Mouse (Mus musculus) limb, embryonic 11.5 days (tissue): Measurements from ENCODE around the gene Cbarp. TPM values are rescaled to one million over a fixed set of nuclear protein-coding genes. Genes with fewer than 3 reads are reported as not detected.

ENCODE experiments used
- ATAC-seq: fragments of 200-750 bp; cut with Nextera tagmentation; 2 replicates; pipeline ENCODE4 v1.8.0; 2017; ENCODE audit warnings: low read depth; ENCODE audit not compliant: insufficient number of reproducible peaks, low FRiP score, low TSS enrichment
- DNase-seq: peaks from one replicate; pipeline ENCODE4 v3.0.0-alpha.2; 2015; ENCODE audit warnings: low spot score
- H3K27ac ChIP-seq: fragments of 300-500 bp; sonication (generic); replicated peaks from 2 replicates; pipeline ENCODE4 v1.5.1; 2014; ENCODE audit warnings: low read depth, mild to moderate bottlenecking, low read length
- H3K27me3 ChIP-seq: fragments of 300-500 bp; sonication (generic); 2 replicates; pipeline ENCODE4 v1.6.1; 2014; ENCODE audit warnings: mild to moderate bottlenecking, low read length, mixed read lengths; ENCODE audit not compliant: control insufficient read depth, insufficient read depth
- H3K36me3 ChIP-seq: fragments of 300-500 bp; sonication (generic); 2 replicates; pipeline ENCODE4 v1.6.1; 2014; ENCODE audit warnings: mild to moderate bottlenecking, low read length, moderate library complexity, mixed read lengths; ENCODE audit not compliant: control insufficient read depth, insufficient read depth
- H3K4me1 ChIP-seq: fragments of 300-500 bp; sonication (generic); 2 replicates; pipeline ENCODE4 v1.6.1; 2014; ENCODE audit warnings: low read length, mixed read lengths; ENCODE audit not compliant: control insufficient read depth, insufficient read depth
- H3K4me2 ChIP-seq: fragments of 300-500 bp; sonication (generic); 2 replicates; pipeline ENCODE4 v1.6.1; 2014; ENCODE audit warnings: low read depth, mild to moderate bottlenecking, moderate library complexity; ENCODE audit not compliant: severe bottlenecking
- H3K4me3 ChIP-seq: fragments of 300-500 bp; sonication (generic); 2 replicates; pipeline ENCODE4 v1.5.1; 2014; ENCODE audit warnings: low read depth, low read length
- H3K9ac ChIP-seq: fragments of 300-500 bp; sonication (generic); 2 replicates; pipeline ENCODE4 v1.6.1; 2014; ENCODE audit warnings: mild to moderate bottlenecking, low read length
- H3K9me3 ChIP-seq: fragments of 300-500 bp; sonication (generic); 2 replicates; pipeline ENCODE4 v1.6.1; 2016; ENCODE audit warnings: low read length; ENCODE audit not compliant: control insufficient read depth
- WGBS: fragments of 180-500 bp; shearing (Covaris S2); extraction: QIAGEN DNeasy Blood & Tissue Kit; methylation state at CpG from one replicate; pipeline ENCODE4 v1.1.7; 2014; 5-methylcytosine and 5-hydroxymethylcytosine counted together
- polyA plus RNA-seq: library from polyadenylated mRNA; unstranded; fragments of >200 nt; fragmentation: Nextera tagmentation; extraction: Ambion mirVana; gene quantifications from 2 replicates; pipeline ENCODE4 v1.2.1, GENCODE M21; 2014

Cbarp gene
- polyA plus RNA-seq, 1 experiment from 2014 or later: 6.5 TPM

- H3K9me3 ChIP-seq: no peaks in the 10 kb centered on the region
- ATAC-seq (no peak), DNase-seq (no peak)
- 68% methylated on average over 6 of the region's 6 CpGs for WGBS
- H3K4me3 ChIP-seq: no peak overlapping the region
- no peaks in the 10 kb centered on the region for H3K27me3 ChIP-seq
- H3K4me2 ChIP-seq: no peak overlapping the region
- H3K4me1 ChIP-seq: no peaks in the 10 kb centered on the region
- H3K27ac ChIP-seq: no peak overlapping the region
- H3K9ac ChIP-seq: no peak overlapping the region
- H3K36me3 ChIP-seq: no peaks in the 10 kb centered on the region
Measured at GRCm38 (mm10) chr10:80107678-80108077, 33.0 kb downstream of the Cbarp start.

GRCm38 (mm10) chr10:80105926-80106325 lies 34.7 kb downstream of the Cbarp start:
- DNase-seq (no peak), ATAC-seq (no peak)
- Histone ChIP-seq H3K4me1 (peaks cover 5% of the 10 kb centered on the region), H3K27me3 (no peaks in the 10 kb centered on the region), H3K27ac (no peak overlapping the region), H3K4me3 (no peak overlapping the region), H3K9me3 (no peaks in the 10 kb centered on the region), H3K9ac (no peak overlapping the region; the same call in 1 of the 2 replicates), H3K4me2 (no peak overlapping the region), H3K36me3 (no peaks in the 10 kb centered on the region)
- 71% methylated on average over 5 of the region's 5 CpGs for WGBS

- ATAC-seq: no peak
- no peak for DNase-seq
- H3K4me3 ChIP-seq: no peak within 1 kb of the TSS
- peaks cover 5% of the 10 kb centered on the region for H3K4me1 ChIP-seq
- 60% methylated on average over 5 of the region's 5 CpGs for WGBS
- no peak within 1 kb of the TSS; the same call in 1 of the 2 replicates for H3K9ac ChIP-seq
- no peaks in the 10 kb centered on the region for H3K27me3 ChIP-seq
- H3K36me3 ChIP-seq: no peaks in the 10 kb centered on the region
- no peak within 1 kb of the TSS for H3K4me2 ChIP-seq
- H3K9me3 ChIP-seq: no peaks in the 10 kb centered on the region
- no peak within 1 kb of the TSS for H3K27ac ChIP-seq
Measured at GRCm38 (mm10) chr10:80105460-80105859, 35.2 kb downstream of the Cbarp start, which contains the start of gene Sbno2. Gene Sbno2 (minus strand): TSS chr10:80105571.

- H3K4me2 ChIP-seq: no peak overlapping the region
- no peak overlapping the region; the same call in 1 of the 2 replicates for H3K9ac ChIP-seq
- ATAC-seq: no peak
- WGBS: 71% methylated on average over 3 of the region's 3 CpGs
- no peak overlapping the region for H3K27ac ChIP-seq
- no peaks in the 10 kb centered on the region for H3K9me3 ChIP-seq
- H3K4me3 ChIP-seq: no peak overlapping the region
- no peaks in the 10 kb centered on the region for H3K27me3 ChIP-seq
- H3K36me3 ChIP-seq: no peaks in the 10 kb centered on the region
- peaks cover 5% of the 10 kb centered on the region for H3K4me1 ChIP-seq
- DNase-seq: no peak
Measured at GRCm38 (mm10) chr10:80104181-80104580, 36.5 kb downstream of the Cbarp start.

GRCm38 (mm10) chr10:80103032-80103431 lies 37.6 kb downstream of the Cbarp start:
- Histone ChIP-seq H3K27ac (no peak overlapping the region), H3K9ac (no peak overlapping the region; the same call in 1 of the 2 replicates), H3K4me3 (no peak overlapping the region), H3K9me3 (no peaks in the 10 kb centered on the region), H3K27me3 (no peaks in the 10 kb centered on the region), H3K36me3 (no peaks in the 10 kb centered on the region), H3K4me1 (peaks cover 5% of the 10 kb centered on the region), H3K4me2 (no peak overlapping the region)
- ATAC-seq (no peak), DNase-seq (no peak)
- 85% methylated on average over 2 of the region's 2 CpGs for WGBS

GRCm38 (mm10) chr10:80102216-80102915 lies 38.3 kb downstream of the Cbarp start:
- Histone ChIP-seq H3K9ac (peak overlapping the region; percentile 79), H3K4me3 (peak overlapping the region; percentile 95), H3K9me3 (no peaks in the 10 kb centered on the region), H3K36me3 (no peaks in the 10 kb centered on the region), H3K27ac (no peak overlapping the region), H3K4me2 (peak overlapping the region; percentile 85), H3K4me1 (peaks cover 10% of the 10 kb centered on the region), H3K27me3 (no peaks in the 10 kb centered on the region)
- DNase-seq: peak; percentile 89
- ATAC-seq: peak; percentile 88
- WGBS: under 1% methylated on average over 58 of the region's 59 CpGs

- Histone ChIP-seq H3K4me2 (no peak overlapping the region), H3K4me1 (peaks cover 14% of the 10 kb centered on the region), H3K36me3 (no peaks in the 10 kb centered on the region), H3K27ac (no peak overlapping the region), H3K27me3 (no peaks in the 10 kb centered on the region), H3K9me3 (no peaks in the 10 kb centered on the region), H3K4me3 (no peak overlapping the region), H3K9ac (no peak overlapping the region)
- ATAC-seq: no peak
- DNase-seq: no peak
- WGBS: 64% methylated on average over 11 of the region's 11 CpGs
Measured at GRCm38 (mm10) chr10:80100982-80101381, 39.7 kb downstream of the Cbarp start.

GRCm38 (mm10) chr10:80098630-80099029 lies 42.0 kb downstream of the Cbarp start:
- WGBS: 83% methylated on average over 5 of the region's 5 CpGs
- no peak overlapping the region for H3K4me3 ChIP-seq
- H3K27ac ChIP-seq: no peak overlapping the region
- no peaks in the 10 kb centered on the region for H3K27me3 ChIP-seq
- DNase-seq (no peak), ATAC-seq (no peak)
- no peaks in the 10 kb centered on the region for H3K9me3 ChIP-seq
- no peak overlapping the region for H3K4me2 ChIP-seq
- no peak overlapping the region for H3K9ac ChIP-seq
- H3K4me1 ChIP-seq: peaks cover 14% of the 10 kb centered on the region
- H3K36me3 ChIP-seq: no peaks in the 10 kb centered on the region

- peaks cover 14% of the 10 kb centered on the region for H3K4me1 ChIP-seq
- no peak for ATAC-seq
Measured at GRCm38 (mm10) chr10:80097275-80097674, 43.4 kb downstream of the Cbarp start.

More at GRCm38 (mm10) chr10:80097275-80097674, 43.4 kb downstream of the Cbarp start:
- Histone ChIP-seq H3K4me2 (no peak overlapping the region), H3K9me3 (no peaks in the 10 kb centered on the region), H3K36me3 (no peaks in the 10 kb centered on the region), H3K27ac (no peak overlapping the region), H3K4me3 (no peak overlapping the region), H3K9ac (no peak overlapping the region), H3K27me3 (no peaks in the 10 kb centered on the region)
- WGBS: 15% methylated on average over 6 of the region's 7 CpGs
- peak; percentile 55 for DNase-seq
